Mouse (Mus musculus): Measurements from ENCODE around the gene Prss34. TPM values are rescaled to one million over a fixed set of nuclear protein-coding genes. Genes with fewer than 3 reads are reported as not detected.

Gene Prss34
- total RNA-seq (2023; ENCODE audit: inconsistent age), result not detected in 4 replicates

DNA sequence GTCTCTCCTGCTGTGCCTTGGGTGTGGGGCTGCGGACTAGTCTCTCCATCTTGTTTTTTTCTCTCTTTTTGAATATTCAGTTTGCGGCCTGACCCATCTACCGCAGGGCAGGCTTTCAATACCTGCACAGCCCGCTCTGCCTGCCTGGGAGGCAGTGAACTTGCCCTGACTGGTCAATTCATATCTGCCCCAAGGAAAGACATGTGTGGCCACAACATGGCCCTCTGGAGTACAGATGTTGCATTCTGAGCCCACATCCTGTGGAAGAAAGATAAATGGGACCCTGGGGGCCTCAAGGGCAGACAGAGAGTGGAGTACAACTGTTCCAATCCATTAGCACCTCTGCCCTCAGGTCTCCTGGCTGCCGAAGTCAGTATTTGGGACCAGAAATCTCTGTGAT is at the start of gene Prss34:
TSS of gene Prss34 (plus strand) at position 301 of the 400 bp plus-strand sequence.

DNA sequence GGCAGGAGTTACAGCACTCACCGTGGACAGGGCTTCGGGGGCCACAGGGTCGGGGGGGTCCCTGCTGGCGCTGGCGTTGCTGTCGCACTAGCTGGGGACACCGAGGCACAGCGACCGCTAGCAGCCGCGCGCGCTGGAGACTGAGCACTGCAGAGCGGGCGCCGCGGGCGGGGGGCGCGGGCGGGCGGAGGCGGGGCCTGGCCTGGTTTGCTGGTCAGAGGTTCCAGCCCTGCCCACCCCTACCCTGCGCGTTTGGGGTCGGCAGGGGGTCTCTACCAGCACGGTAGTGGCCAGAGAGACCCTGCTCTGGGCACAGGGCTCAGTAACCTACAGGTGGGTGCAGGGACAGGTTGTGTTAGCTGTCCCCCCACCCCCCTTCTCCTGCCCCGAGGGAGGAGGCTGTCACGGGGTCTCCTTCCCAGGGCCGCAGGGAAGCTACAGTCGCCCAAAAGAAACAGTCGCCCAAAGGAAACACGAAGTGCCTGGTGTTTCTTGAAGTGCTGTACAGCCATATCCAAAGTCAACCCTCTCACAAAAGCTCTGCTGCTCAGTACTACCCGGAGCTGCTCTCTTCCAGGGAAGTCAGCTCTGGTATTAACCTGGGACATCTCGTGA is 41.9 kb upstream of the Prss34 start, which contains the start of gene Baiap3:
TSS of gene Baiap3 (minus strand) at position 225 of the 615 bp plus-strand sequence.

GRCm38 (mm10) chr17:25274571-25275346 is 23.4 kb upstream of the Prss34 start, which contains the start of gene Ube2i:
TSS of gene Ube2i (minus strand) at chr17:25274622.

GRCm38 (mm10) chr17:25308346-25308745 is 10.2 kb downstream of the Prss34 start, which contains the start of gene Prss28:
TSS of gene Prss28 (plus strand) at chr17:25308646.

DNA sequence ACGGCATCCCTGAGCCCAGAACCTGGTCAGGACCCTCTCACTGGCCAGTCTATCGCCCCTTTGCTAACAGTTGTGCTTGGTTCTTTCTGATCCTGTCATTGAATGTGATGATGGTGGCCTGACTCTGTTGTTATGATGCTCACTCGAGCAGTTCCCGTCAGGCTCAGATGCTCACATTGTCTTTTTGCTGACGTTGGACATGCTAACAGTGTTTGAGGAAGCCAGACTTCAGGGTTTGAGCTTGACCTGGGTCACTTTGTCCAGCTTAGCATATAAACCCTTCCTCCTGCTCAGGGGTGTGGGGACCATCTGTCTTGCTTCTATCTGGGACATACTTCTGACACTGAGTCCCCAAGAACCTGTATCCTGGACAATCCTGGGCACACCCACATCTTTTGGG is 20.2 kb downstream of the Prss34 start, which contains the start of gene Prss29:
TSS of gene Prss29 (plus strand) at position 301 of the 400 bp plus-strand sequence.

GRCm38 (mm10) chr17:25345462-25345861 is 47.3 kb downstream of the Prss34 start, which contains the start of gene Tpsab1:
TSS of gene Tpsab1 (minus strand) at chr17:25345562.

Other genes with a start within 250 kb of the Prss34 start
- not detected in 4 replicates for gene Tmem204, start 214.8 kb upstream of the Prss34 start, total RNA-seq (2023; ENCODE audit: inconsistent age)
- 30.5 to 38.6 TPM (median 33.5 TPM) in 4 replicates for gene Telo2, start 182.4 kb upstream of the Prss34 start, total RNA-seq (2023; ENCODE audit: inconsistent age)
- gene Ptx4, start 177.6 kb upstream of the Prss34 start, total RNA-seq (2023; ENCODE audit: inconsistent age), result not detected in 4 replicates
- 41.6 to 51.0 TPM (median 43.7 TPM) in 4 replicates for gene Clcn7, start 165.0 kb upstream of the Prss34 start, total RNA-seq (2023; ENCODE audit: inconsistent age)
- 0.29 to 0.42 TPM (median 0.36 TPM) in 3 of 4 replicates, not detected in the other for gene Ccdc154, start 135.9 kb upstream of the Prss34 start, total RNA-seq (2023; ENCODE audit: inconsistent age)
- gene Gm38655, start 122.9 kb upstream of the Prss34 start, total RNA-seq (2023; ENCODE audit: inconsistent age), result not detected in 4 replicates
- gene BC003965, start 113.8 kb upstream of the Prss34 start, total RNA-seq (2023; ENCODE audit: inconsistent age), result 14.1 to 16.3 TPM (median 14.7 TPM) in 4 replicates
- gene Unkl, start 110.0 kb upstream of the Prss34 start, total RNA-seq (2023; ENCODE audit: inconsistent age), result 34.3 to 40.5 TPM (median 35.6 TPM) in 4 replicates
- gene Gnptg, start 58.3 kb upstream of the Prss34 start, total RNA-seq (2023; ENCODE audit: inconsistent age), result 23.3 to 29.1 TPM (median 27.6 TPM) in 4 replicates
- 14.8 to 19.8 TPM (median 15.4 TPM) in 4 replicates for gene Tsr3, start 58.2 kb upstream of the Prss34 start, total RNA-seq (2023; ENCODE audit: inconsistent age)
- gene Baiap3, start 42.0 kb upstream of the Prss34 start, total RNA-seq (2023; ENCODE audit: inconsistent age), result 0.54 to 2.4 TPM (median 1.2 TPM) in 4 replicates
- gene Ube2i, start 23.8 kb upstream of the Prss34 start, total RNA-seq (2023; ENCODE audit: inconsistent age), result 423 to 464 TPM (median 442 TPM) in 4 replicates
- gene Prss28, start 10.3 kb downstream of the Prss34 start, total RNA-seq (2023; ENCODE audit: inconsistent age), result not detected in 4 replicates
- not detected in 4 replicates for gene Prss29, start 20.3 kb downstream of the Prss34 start, total RNA-seq (2023; ENCODE audit: inconsistent age)
- gene Tpsab1, start 47.2 kb downstream of the Prss34 start, total RNA-seq (2023; ENCODE audit: inconsistent age), result not detected in 4 replicates
- not detected in 4 replicates for gene Tpsb2, start 67.9 kb downstream of the Prss34 start, total RNA-seq (2023; ENCODE audit: inconsistent age)
- not detected in 4 replicates for gene Tpsg1, start 70.9 kb downstream of the Prss34 start, total RNA-seq (2023; ENCODE audit: inconsistent age)
- gene Cacna1h, start 135.4 kb downstream of the Prss34 start, total RNA-seq (2023; ENCODE audit: inconsistent age), result 5.3 to 10.7 TPM (median 7.8 TPM) in 4 replicates
- gene Tekt4, start 156.2 kb downstream of the Prss34 start, total RNA-seq (2023; ENCODE audit: inconsistent age), result not detected in 4 replicates
- not detected in 4 replicates for gene Sstr5, start 198.9 kb downstream of the Prss34 start, total RNA-seq (2023; ENCODE audit: inconsistent age)

Measured in B cell, adult (primary cell).